Mouse (Mus musculus) midbrain, postnatal 0 days (tissue): ENCODE data around the gene Ntm. TPM values are rescaled to one million over a fixed set of nuclear protein-coding genes. Genes with fewer than 3 reads are reported as not detected.

ENCODE experiments used
- ATAC-seq: fragments of 200-750 bp; cut with Nextera tagmentation; 2 replicates; pipeline ENCODE4 v1.8.0; 2017; ENCODE audit warnings: moderate number of reproducible peaks, mild to moderate bottlenecking, moderate TSS enrichment, moderate library complexity; ENCODE audit not compliant: low FRiP score
- DNase-seq: peaks from one replicate; pipeline ENCODE4 v3.0.0-alpha.2; 2015; ENCODE audit warnings: low spot score
- H3K27ac ChIP-seq: fragments of 300-500 bp; sonication (generic); 2 replicates; pipeline ENCODE4 v1.5.1; 2014; ENCODE audit warnings: low read depth, mild to moderate bottlenecking, low read length, mixed read lengths
- H3K27me3 ChIP-seq: fragments of 300-500 bp; sonication (generic); 2 replicates; pipeline ENCODE4 v1.6.1; 2014; ENCODE audit warnings: low read length, control low read depth, mixed read lengths; ENCODE audit not compliant: insufficient read depth
- H3K36me3 ChIP-seq: fragments of 300-500 bp; sonication (generic); 2 replicates; pipeline ENCODE4 v1.6.1; 2014; ENCODE audit warnings: low read length, control low read depth, mixed read lengths; ENCODE audit not compliant: insufficient read depth
- H3K4me1 ChIP-seq: fragments of 300-500 bp; sonication (generic); 2 replicates; pipeline ENCODE4 v1.6.1; 2014; ENCODE audit warnings: mild to moderate bottlenecking, control low read depth, antibody characterized with exemption, low read length, mixed read lengths; ENCODE audit not compliant: insufficient read depth
- H3K4me2 ChIP-seq: fragments of 300-500 bp; sonication (generic); 2 replicates; pipeline ENCODE4 v1.6.1; 2014; ENCODE audit warnings: low read depth, mild to moderate bottlenecking, low read length, mixed read lengths; ENCODE audit not compliant: poor library complexity, severe bottlenecking
- H3K4me3 ChIP-seq: fragments of 300-500 bp; sonication (generic); 2 replicates; pipeline ENCODE4 v1.5.1; 2014; ENCODE audit warnings: low read depth, mild to moderate bottlenecking, low read length, moderate library complexity
- H3K9ac ChIP-seq: fragments of 300-500 bp; sonication (generic); replicated peaks from 2 replicates; pipeline ENCODE4 v1.6.1; 2014; ENCODE audit warnings: mild to moderate bottlenecking, low read length, moderate library complexity, mixed read lengths; ENCODE audit not compliant: poor library complexity, severe bottlenecking
- H3K9me3 ChIP-seq: fragments of 300-500 bp; sonication (generic); 2 replicates; pipeline ENCODE4 v1.6.1; 2016; ENCODE audit warnings: low read length, control low read depth
- CTCF ChIP-seq: IDR thresholded peaks from 2 replicates; pipeline ENCODE4 v1.5.1; 2016; ENCODE audit warnings: antibody characterized with exemption, mild to moderate bottlenecking
- WGBS: fragments of 180-500 bp; shearing (Covaris S2); extraction: QIAGEN DNeasy Blood & Tissue Kit; methylation state at CpG from one replicate; pipeline ENCODE4 v1.1.7; 2014; 5-methylcytosine and 5-hydroxymethylcytosine counted together
- polyA plus RNA-seq: library from polyadenylated mRNA; unstranded; fragments of >200 nt; fragmentation: Nextera tagmentation; extraction: Ambion mirVana; gene quantifications from 2 replicates; pipeline ENCODE4 v1.2.1, GENCODE M21; 2015
- total RNA-seq: library from RNA; depleted of rRNA; stranded (reverse); fragments of >200 nt; gene quantifications from 2 replicates; pipeline ENCODE4 v1.2.3, GENCODE M21; 2014

Gene Ntm
- total and polyA plus RNA-seq, 2 experiments from 2014 or later = 244 to 322 TPM

- Histone ChIP-seq H3K4me1 (peaks cover 3% of the 10 kb centered on the region), H3K36me3 (no peaks in the 10 kb centered on the region), H3K9me3 (no peaks in the 10 kb centered on the region), H3K4me3 (no peak overlapping the region), H3K27me3 (no peaks in the 10 kb centered on the region), H3K27ac (no peak overlapping the region), H3K9ac (no peak overlapping the region), H3K4me2 (no peak overlapping the region)
- 62% methylated on average over 5 of the region's 5 CpGs for WGBS
- no peak for TF ChIP-seq CTCF
- ATAC-seq (no peak), DNase-seq (peak; percentile 42)
These were observed 345.8 kb downstream of the Ntm start for GRCm38 (mm10) chr9:29617181-29617580.

GRCm38 (mm10) chr9:29612020-29612612 is 350.8 kb downstream of the Ntm start:
- ATAC-seq (no peak), DNase-seq (peak; percentile 37)
- 23% methylated on average over 7 of the region's 7 CpGs for WGBS
- Histone ChIP-seq H3K27ac (peak overlapping the region; percentile 45; the same call in 1 of the 2 replicates), H3K4me1 (peaks cover 8% of the 10 kb centered on the region), H3K4me2 (no peak overlapping the region), H3K27me3 (no peaks in the 10 kb centered on the region), H3K4me3 (no peak overlapping the region), H3K36me3 (no peaks in the 10 kb centered on the region), H3K9ac (no peak overlapping the region), H3K9me3 (no peaks in the 10 kb centered on the region)
- no peak for TF ChIP-seq CTCF

GRCm38 (mm10) chr9:29610867-29611266 is 352.1 kb downstream of the Ntm start:
- Histone ChIP-seq H3K27ac (no peak overlapping the region), H3K4me3 (no peak overlapping the region), H3K9ac (no peak overlapping the region), H3K4me2 (no peak overlapping the region), H3K9me3 (peaks cover 8% of the 10 kb centered on the region; the same call in 1 of the 2 replicates), H3K27me3 (no peaks in the 10 kb centered on the region), H3K36me3 (no peaks in the 10 kb centered on the region), H3K4me1 (peaks cover 8% of the 10 kb centered on the region)
- DNase-seq = peak; percentile 17
- no peak for TF ChIP-seq CTCF
- ATAC-seq = no peak
- 77% methylated on average over 2 of the region's 2 CpGs for WGBS

GRCm38 (mm10) chr9:29597665-29598064 is 365.3 kb downstream of the Ntm start:
- no peak overlapping the region for H3K27ac ChIP-seq
- no peak overlapping the region for H3K4me2 ChIP-seq
- no peaks in the 10 kb centered on the region for H3K9me3 ChIP-seq
- no peak overlapping the region for H3K9ac ChIP-seq
- no peak for TF ChIP-seq CTCF
- H3K36me3 ChIP-seq = no peaks in the 10 kb centered on the region
- DNase-seq (peak; percentile 46), ATAC-seq (no peak)
- H3K4me1 ChIP-seq = no peaks in the 10 kb centered on the region; the same call in 1 of the 2 replicates
- 44% methylated on average over 4 of the region's 4 CpGs for WGBS
- no peak overlapping the region for H3K4me3 ChIP-seq
- no peaks in the 10 kb centered on the region for H3K27me3 ChIP-seq

- WGBS = 84% methylated on average over 9 of the region's 9 CpGs
- no peaks in the 10 kb centered on the region for H3K9me3 ChIP-seq
- ATAC-seq (no peak), DNase-seq (no peak)
- no peak overlapping the region for H3K9ac ChIP-seq
- no peak overlapping the region for H3K4me3 ChIP-seq
- no peak overlapping the region for H3K27ac ChIP-seq
- no peaks in the 10 kb centered on the region for H3K27me3 ChIP-seq
- H3K4me2 ChIP-seq = no peak overlapping the region
- no peak for TF ChIP-seq CTCF
- H3K36me3 ChIP-seq = no peaks in the 10 kb centered on the region
- no peaks in the 10 kb centered on the region; the same call in 1 of the 2 replicates for H3K4me1 ChIP-seq
These were observed 367.6 kb downstream of the Ntm start for GRCm38 (mm10) chr9:29595321-29595720.

GRCm38 (mm10) chr9:29594537-29595294 is 368.2 kb downstream of the Ntm start:
- no peaks in the 10 kb centered on the region; the same call in 1 of the 2 replicates for H3K4me1 ChIP-seq
- no peak overlapping the region for H3K27ac ChIP-seq
- no peak overlapping the region for H3K4me3 ChIP-seq
- H3K4me2 ChIP-seq = no peak overlapping the region
- no peaks in the 10 kb centered on the region for H3K27me3 ChIP-seq
- no peaks in the 10 kb centered on the region for H3K9me3 ChIP-seq
- TF ChIP-seq CTCF = no peak
- H3K36me3 ChIP-seq = no peaks in the 10 kb centered on the region
- no peak for DNase-seq
- WGBS = 55% methylated on average over 21 of the region's 21 CpGs
- no peak overlapping the region for H3K9ac ChIP-seq
- no peak for ATAC-seq
